Mouse (Mus musculus) c-Kit-positive CD71-negative TER-119-negative erythroid progenitor cells, embryonic 14.5 days (primary cell): Measurements from ENCODE around the gene Gm20388.
"Not testable (repeated sequence)": the region's sequence is repeated elsewhere in the genome, so short reads cannot be mapped to it uniquely, and the experiment has no call there.

Source experiments
- DNase-seq: peaks from one replicate; pipeline ENCODE4 v3.0.0-alpha.2; 2013; ENCODE audit warnings: low read depth

Gm20388 gene

DNA sequence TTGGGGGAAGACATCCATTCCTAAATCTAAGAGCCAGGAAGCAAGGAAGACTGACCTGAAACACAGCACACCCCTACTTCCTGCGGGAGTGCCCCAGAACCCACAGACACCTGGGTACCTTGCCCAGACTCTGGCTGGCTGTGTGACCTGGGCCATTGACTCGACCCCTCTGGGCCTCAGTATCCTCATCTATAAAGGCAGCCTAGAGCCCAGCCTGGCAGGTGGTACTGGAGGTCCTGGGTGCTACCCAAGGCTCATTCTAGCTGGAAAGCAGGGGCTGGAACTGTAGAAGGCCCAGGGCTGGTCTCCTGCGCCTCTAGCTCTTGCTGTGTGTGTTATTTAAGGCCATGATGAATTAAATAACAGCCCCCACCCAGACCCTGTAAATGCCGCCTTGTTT is 1743.5 kb downstream of the Gm20388 start:
- DNase-seq: no peak

DNA sequence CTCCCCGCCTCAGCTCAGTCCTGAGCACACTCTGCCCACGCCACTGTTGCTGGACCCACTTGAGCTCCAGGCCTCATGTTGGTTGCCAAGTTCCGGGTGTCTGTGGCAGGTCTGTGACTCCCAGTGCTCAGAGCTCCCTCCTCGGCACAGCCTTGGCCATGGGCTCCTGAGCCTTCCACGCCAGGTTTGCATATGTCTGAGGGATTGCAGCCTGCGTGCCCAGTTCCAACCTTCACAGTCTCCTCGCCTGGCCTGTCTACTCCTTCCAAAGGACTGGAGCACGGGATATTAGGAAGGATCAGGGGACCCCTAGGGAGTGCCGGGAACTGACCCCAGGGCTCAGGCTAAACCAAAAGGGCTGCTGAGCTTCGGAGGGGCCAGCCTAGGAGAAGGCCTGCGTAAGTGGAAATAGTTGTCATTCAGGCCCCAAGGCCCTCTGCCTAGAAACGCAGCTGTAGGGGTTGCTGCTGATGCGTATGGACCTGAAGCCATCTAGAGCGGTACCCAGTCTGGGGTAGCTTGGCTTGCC is 1744.4 kb downstream of the Gm20388 start:
- no peak for DNase-seq

DNA sequence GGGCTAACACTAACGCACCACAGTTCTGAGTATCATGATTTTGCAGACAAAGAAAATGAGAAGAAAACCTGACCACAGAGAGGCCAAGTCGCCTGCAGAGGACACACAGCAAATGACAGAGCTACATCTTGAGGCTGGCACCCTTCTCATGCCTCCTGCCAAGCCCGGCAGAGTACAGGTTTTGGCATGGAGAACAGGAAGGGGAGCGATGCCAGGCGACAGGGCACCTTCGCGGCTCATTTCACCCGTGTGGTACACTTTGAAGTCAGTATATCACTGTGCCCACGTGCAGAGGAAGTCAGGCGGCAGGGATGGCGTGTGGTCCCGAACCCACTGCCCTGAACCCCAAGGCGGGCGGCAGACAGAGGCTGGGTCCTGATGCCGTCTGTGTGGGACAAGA is 1750.0 kb downstream of the Gm20388 start:
- no peak for DNase-seq

DNA sequence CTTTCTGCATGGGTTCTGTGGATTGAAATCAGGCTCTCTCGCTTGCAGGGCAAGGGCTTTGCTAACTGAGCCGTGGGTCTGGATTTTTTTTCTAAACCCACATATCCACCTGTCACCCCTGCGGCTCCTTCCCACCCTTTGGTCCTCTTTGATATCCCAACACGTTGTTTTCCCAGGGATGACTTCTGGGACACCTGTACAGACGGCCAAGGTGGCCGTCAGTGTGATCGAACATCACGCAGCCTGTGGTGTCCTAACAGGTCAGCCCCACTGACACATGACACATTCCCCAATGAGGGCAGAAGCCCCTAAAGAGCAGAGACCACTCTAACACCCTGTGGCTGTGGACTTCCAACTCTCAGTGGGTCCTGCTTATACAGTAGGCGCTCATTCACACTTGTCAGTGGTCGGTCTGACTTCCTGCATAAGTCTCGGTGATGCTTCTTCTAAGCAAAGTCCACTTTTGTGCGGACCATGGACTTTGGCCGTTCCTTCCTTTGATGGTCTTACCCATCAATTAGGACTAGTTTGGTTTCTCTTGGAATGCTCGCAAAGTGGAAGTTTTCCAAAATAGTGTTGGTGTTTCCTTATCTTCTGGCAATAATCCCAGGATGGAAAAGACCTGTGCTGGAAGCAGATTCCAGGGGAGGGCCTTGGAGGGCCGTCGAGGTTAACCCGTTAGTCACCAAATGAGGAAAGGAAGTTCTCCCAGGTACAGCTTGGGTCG is 1751.2 kb downstream of the Gm20388 start:
- DNase-seq: no peak

DNA sequence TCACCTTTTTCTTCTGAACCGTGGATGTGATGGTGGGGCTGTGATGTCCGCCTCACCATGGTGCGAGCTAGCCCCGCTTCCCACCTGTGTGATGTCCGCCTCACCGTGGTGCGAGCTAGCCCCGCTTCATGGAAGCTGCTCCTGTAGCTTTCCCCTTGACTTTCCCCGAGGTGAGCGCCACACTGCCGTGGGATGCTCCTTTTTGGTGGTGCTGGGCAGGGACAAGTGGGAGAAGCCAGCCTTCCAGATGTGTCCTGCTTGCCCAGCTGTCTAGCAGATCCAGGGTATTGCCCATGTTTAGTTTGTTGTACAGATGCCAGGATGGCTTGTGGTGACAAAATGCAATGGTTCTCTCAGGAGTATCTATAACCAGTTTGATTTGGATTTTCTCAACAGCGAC is 1752.5 kb downstream of the Gm20388 start:
- no peak for DNase-seq

DNA sequence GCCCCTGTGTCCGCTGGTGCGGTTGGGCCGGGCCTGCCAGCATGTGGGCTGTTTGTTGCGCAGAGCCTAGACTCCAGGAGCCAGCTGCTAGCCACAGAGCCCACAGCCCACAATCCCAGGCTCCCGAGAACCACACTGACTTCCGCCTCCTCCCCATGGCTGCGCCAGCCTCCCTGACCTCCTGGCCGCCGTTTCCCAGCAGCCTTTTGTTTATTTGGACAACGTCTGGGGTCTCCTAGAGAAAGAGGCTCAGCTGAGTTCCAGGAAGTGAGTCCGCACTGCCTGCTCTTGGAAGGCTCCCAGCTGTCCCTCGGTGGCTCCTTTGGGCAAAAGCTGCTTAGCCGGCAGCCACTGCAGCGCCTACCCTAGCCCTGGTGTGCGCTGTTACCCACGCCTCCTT is 1754.7 kb downstream of the Gm20388 start:
- no peak for DNase-seq

DNA sequence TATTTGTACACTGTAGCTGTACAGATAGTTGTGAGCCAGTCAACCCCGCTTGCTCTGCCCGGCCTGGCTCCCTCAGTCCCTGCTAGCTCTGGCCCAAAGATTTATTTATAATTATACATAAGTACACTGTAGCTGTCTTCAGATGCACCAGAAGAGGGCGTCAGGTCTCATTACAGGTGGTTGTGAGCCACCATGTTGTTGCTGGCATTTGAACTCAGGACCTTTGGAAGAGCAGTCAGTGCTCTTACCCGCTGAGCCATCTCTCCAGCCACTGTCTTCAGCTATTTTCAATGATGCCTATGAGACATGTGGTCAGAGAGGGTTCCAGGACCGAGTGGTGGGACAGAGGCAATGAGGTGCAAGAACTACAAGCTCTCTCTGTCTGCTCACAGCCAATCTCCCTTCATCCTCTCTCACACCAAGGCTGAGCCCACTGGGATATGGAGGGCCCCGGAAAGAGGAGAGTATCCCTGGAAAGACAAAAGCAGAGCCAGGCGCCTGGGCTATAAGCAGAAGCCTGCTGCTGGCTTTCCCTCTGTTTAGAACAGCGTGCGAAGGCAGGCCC is 1757.4 kb downstream of the Gm20388 start:
- not testable (repeated sequence) for DNase-seq

DNA sequence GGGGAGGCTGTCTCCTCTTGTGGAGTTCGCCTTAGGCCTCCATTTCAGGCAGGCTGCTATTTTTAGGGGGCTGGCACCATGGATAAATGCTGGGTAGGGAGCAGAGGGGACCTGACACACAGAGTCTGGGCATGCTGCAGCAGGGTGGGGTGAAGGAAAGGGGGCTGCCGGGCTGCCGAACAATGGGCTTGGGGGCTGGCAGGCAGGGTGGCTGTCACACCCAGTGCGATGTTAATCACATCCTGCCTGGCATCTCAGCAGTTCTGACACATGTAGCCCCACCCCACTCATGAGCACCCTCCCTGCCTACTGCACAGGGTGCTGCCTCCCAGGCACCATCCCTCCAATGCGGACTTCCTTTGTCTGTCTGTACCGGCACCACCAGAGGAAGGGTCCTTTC is 1757.9 kb downstream of the Gm20388 start:
- no peak for DNase-seq

GRCm38 (mm10) chr8:121669208-121669607 is 1758.6 kb downstream of the Gm20388 start:
- no peak for DNase-seq

- no peak for DNase-seq
Observed at GRCm38 (mm10) chr8:121673153-121673552, 1762.5 kb downstream of the Gm20388 start.

DNA sequence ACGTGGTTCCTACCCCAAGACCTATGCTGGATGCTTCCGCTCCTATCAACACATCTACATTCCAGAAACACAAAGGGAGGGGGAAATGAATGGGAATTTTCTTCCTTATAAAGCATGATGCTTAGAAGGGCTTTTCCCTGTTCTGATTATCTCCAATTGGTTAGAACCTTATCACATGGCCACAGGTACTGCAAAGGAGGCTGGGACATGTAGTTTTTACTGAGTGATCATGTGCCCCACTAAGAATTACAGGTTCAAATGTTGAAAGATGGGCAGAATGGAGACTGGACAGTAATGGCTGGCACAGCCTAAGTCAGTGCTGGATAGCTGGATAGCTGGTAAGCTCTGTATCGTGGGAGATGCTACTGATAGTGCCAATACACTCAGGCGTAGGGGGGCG is 1763.3 kb downstream of the Gm20388 start:
- no peak for DNase-seq

- DNase-seq: no peak
Observed at GRCm38 (mm10) chr8:121674524-121674923, 1763.9 kb downstream of the Gm20388 start.

DNA sequence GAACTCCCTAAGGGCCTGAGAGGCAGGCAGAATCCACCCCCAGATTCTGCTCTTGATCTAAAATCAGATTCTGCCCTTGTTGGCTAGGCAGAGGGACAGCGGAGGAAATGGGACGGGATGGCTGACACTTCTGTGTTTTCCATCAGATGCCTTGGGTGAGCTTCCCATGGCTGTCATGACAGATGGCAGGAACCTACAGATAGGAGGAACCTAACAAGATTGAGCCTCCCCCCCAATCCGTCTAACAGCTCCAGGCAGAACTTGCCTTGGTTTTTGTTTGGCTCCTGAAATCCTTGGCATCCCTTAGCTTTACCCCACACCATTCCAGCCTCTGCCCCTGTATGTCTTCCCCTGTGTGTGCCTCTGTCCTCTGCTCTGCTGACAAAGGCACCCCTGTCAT is 1764.5 kb downstream of the Gm20388 start:
- DNase-seq: no peak

DNA sequence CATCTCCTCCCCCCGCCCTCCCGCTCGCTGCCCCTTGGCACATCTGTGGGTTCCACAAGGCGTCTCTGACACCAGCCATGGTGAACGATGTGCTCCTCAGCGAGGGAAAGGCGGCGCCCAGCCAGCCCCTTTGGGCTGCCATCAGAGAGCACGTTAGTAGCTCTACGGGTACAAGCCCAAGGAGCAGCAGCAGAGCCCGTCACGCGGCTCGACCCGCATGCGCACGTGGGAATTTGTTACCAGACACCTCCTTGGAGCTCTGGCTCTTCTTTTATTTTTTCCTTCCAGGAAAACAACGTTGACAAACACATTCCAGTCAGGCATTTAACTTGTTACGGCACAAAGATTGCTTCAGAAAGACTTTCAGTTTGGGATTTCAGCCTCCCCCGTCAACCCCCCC is 1765.1 kb downstream of the Gm20388 start:
- no peak for DNase-seq

GRCm38 (mm10) chr8:121678696-121679095 is 1768.1 kb downstream of the Gm20388 start:
- DNase-seq: no peak

GRCm38 (mm10) chr8:121680896-121681295 is 1770.3 kb downstream of the Gm20388 start:
- DNase-seq: no peak

GRCm38 (mm10) chr8:121681457-121681856 is 1770.8 kb downstream of the Gm20388 start:
- no peak for DNase-seq

DNA sequence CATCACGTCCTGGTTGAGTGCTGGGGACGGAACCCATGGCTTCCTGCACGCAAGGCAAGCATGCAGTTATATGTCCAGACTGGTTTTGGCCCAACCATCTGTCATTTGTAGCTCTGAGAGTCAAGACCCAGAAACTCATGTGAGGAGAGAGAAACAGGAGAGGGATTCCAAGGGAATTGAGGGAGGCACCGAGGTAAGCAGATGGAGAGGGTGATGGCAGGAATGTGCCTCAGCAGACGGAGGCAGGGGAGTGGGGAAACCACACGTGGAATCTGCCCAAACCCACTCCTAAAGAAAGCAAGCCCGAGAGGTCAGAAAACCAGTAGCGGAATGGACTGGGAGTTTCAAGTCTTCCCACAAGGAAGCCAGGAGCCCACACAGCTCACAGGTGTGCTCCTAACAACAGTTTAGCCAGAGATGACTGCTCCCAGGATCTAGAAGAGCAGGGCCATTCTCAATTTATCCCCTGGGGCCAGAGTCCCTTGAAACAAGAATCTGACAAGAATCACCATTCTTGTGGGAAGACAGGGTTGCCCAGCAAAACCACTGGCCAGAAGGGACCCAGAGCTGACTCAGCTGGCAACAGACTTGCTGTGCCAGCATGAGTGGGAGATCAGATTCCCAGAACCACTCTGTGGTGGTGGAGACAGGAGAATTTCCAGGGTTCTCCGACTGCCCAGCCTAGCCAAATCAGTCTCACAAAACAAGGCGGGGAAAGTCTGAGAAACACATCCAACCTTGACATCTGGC is 1772.6 kb downstream of the Gm20388 start:
- no peak for DNase-seq

DNA sequence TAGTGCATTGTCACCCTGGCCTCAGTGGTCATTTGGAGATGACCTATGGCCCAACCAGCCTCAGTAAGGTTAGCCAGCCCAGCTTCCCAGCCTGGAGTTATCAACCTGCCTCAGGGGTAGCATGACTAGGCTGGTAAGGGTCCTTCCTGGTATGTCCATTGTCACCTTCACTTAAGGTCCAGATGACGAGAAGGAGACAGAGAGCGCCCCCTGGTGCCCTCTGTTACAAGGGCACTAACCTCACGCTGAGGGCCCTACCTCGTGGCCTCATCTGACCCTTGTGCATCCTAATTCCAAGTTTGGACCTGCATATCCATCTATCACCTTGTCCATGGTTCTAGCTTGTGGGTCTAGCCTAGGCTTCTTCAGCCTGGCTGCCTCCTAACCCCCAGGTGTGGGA is 1774.8 kb downstream of the Gm20388 start:
- DNase-seq: peak; percentile 36

DNA sequence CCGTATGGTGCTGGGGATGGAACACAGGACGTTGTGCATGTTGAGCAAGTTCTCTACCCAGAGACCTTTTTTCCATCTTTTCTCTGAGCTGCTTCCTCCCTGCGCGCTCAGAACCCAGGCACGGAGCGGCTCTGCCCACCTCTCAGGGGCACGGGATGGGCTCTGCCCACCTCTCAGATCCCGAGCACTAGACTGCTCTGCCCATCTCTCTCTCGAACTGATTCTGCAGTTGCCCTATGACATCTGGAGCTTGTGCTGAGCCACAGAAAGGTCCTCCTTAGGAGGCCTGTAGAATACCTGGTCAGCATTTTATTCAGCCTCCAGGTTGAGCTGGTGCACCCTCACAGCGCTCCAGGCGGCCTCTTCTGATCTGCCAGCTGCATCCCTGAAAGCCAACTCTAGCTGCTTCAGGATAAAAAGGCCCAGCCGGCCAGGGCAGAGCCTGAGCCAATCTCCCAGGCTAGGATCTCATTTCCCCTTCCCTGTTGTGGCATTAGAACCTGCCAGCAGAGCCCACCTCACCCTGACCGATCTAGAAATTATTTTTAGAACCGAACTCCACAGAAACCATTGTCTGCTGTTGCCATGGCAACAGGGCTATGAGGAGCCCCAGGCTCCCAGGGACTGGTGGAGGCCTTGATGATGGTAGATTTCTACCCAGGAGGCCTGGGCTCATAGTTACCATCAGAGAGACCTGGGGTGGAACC is 1777.0 kb downstream of the Gm20388 start:
- no peak for DNase-seq

GRCm38 (mm10) chr8:121688496-121688895 is 1777.9 kb downstream of the Gm20388 start:
- DNase-seq: no peak

- DNase-seq: peak; percentile 18
Observed at GRCm38 (mm10) chr8:121694453-121694852, 1783.8 kb downstream of the Gm20388 start.
